Mouse (Mus musculus) kidney, adult 2 months (tissue): Measurements from ENCODE around the gene Abcc12. TPM values are rescaled to one million over a fixed set of nuclear protein-coding genes. Genes with fewer than 3 reads are reported as not detected.

Experiments used
- DNase-seq: peaks from one replicate; pipeline ENCODE4 v3.0.0; 2021
- H3K27ac ChIP-seq: fragments of 200-500 bp; 2 replicates; pipeline ENCODE4 v1.5.1; 2012; ENCODE audit warnings: low read depth, low read length, control low read depth, inconsistent platforms; ENCODE audit not compliant: insufficient read depth
- H3K27me3 ChIP-seq: fragments of 200-500 bp; replicated peaks from 2 replicates; pipeline ENCODE4 v1.6.1; 2012; ENCODE audit warnings: mild to moderate bottlenecking, moderate library complexity, low read length, inconsistent platforms; ENCODE audit not compliant: control insufficient read depth, insufficient read depth
- H3K36me3 ChIP-seq: fragments of 200-500 bp; 2 replicates; pipeline ENCODE4 v1.6.1; 2012; ENCODE audit warnings: mild to moderate bottlenecking, moderate library complexity, low read length, inconsistent platforms; ENCODE audit not compliant: control insufficient read depth, insufficient read depth
- H3K4me1 ChIP-seq: fragments of 200-500 bp; 2 replicates; pipeline ENCODE4 v1.6.1; 2011; ENCODE audit warnings: low read length; ENCODE audit not compliant: control insufficient read depth, insufficient read depth
- H3K4me3 ChIP-seq: fragments of 200-500 bp; 2 replicates; pipeline ENCODE4 v1.5.1; 2011; ENCODE audit warnings: mild to moderate bottlenecking, low read depth, low read length, control low read depth; ENCODE audit not compliant: insufficient read depth
- CTCF ChIP-seq: fragments of 200-500 bp; conservative IDR thresholded peaks from 2 replicates; pipeline ENCODE4 v1.5.1; 2011; ENCODE audit warnings: low read depth, mild to moderate bottlenecking, control low read depth, low read length, moderate library complexity, mixed read lengths; ENCODE audit not compliant: insufficient read depth, insufficient read length
- POLR2A ChIP-seq: fragments of 200-500 bp; IDR thresholded peaks from one replicate; pipeline ENCODE4 v1.6.1; 2011; ENCODE audit warnings: low read depth, low read length, control low read depth
- WGBS: fragments of 180-500 bp; shearing (Covaris S2); methylation state at CpG from one replicate; pipeline ENCODE4 v1.1.7; 2018; 5-methylcytosine and 5-hydroxymethylcytosine counted together
- polyA plus RNA-seq: library from polyadenylated mRNA; depleted of rRNA; stranded (reverse); fragments of >200 nt; gene quantifications from 2 replicates; pipeline ENCODE4 v1.2.3, GENCODE M21; 2012

Gene Abcc12
- polyA plus RNA-seq, 1 experiment = 0.03 TPM

DNA sequence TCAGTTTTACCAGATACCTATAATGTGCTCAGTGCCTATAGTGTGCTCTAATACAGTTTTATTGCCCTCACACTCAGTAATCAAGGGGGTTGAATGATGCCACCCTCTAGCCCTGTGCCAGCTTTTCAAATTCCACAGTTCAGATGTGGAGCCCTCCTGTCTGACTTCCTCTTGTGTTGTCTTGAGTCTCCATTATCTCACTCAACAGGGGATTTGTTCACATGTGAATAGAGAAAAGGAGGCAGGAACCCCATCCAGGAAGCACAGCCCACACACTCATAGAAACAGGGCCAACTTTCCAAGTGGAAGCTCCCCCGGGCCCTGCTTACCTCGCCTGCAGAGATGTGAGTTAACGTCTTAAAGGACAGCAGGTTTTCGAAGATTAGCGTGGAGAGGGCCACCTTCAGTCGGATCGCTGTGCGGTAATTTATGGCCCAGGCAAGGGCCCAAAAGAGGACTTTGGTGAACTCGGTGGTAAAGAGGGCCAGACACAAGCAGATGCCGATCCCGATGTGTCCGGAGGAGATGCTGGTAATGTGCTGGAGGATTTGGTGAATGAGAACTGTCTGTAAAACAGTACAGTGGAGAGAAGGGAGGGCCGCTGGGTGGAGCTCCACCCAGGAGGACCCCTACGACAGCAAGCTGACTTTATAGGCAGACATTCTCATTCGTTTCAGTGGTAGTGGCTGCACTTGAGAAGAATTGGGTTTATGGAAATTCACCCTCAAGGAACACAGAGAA lies 20.4 kb downstream of the Abcc12 start:
- WGBS = 75% methylated on average over 15 of the region's 15 CpGs

DNA sequence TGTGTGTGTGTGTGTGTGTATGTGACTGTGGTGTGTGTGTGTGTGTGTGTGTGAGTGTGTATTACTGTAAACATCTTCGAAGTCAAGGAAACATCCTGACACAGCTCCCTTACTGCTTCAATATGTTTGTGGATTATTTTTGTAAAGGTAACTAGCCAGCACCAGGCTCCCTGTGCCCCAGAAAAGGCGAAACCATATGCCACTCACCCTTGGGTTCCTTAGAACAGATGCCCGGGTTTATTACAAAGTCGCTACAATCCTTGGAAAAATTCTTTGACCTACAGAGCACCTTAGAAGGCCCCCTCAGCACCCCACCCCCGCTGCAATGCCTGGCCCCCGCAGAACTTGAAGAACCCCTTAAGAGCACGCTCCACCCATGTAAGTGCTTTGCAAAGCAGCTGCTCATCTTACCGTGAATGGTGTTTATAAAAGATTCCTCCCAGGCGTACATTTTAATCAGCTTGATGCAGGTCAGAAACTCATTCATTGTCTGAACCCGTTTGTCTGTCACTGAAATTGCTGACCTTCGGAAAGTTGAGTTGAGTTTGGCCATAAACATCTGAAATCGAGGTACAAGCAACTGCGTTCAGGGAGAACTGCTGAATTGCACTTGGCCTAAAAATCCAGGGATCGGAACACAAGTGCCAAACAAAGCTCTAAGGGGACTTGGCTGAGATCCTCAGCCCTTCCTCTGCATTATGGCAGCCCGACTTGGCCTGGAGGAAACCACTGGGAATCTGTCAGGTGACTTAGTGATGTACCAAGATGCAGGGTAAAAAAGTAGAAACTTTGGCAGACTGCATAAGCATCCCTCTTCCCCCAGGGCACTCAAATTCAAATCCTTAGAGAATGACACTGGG lies 23.1 kb downstream of the Abcc12 start:
- TF ChIP-seq POLR2A = no peak
- no peak for TF ChIP-seq CTCF
- DNase-seq = no peak
- WGBS = 63% methylated on average over 15 of the region's 15 CpGs
- no peaks in the 10 kb centered on the region for H3K27me3 ChIP-seq
- H3K4me1 ChIP-seq = no peaks in the 10 kb centered on the region
- no peaks in the 10 kb centered on the region for H3K36me3 ChIP-seq
- H3K27ac ChIP-seq = no peak overlapping the region
- no peak overlapping the region for H3K4me3 ChIP-seq

More for the DNA sequence above, 20.4 kb downstream of the Abcc12 start:
- Histone ChIP-seq H3K4me1 (no peaks in the 10 kb centered on the region), H3K27me3 (no peaks in the 10 kb centered on the region), H3K36me3 (no peaks in the 10 kb centered on the region), H3K27ac (no peak overlapping the region), H3K4me3 (no peak overlapping the region)
- no peak for DNase-seq
- no peak for TF ChIP-seq POLR2A

DNA sequence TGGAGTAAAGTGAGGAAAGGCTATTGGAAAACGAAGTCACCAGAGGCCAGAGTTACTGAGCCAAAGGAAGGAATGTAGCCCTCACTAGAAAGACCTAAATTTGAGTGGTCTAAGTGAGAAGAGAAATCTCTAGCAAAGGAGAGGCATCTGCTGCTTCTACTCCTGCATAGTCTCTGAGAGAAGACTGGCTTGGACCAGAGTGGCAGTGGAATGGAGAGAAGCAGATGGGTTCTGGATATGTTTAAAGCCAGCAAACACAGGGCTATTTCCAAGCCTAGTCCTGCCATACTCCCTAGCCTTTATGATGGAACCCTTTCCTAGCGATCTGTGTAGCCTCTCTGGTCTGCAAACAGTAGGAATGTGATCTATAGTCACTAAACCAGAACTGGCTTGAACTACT lies 24.9 kb downstream of the Abcc12 start:
- TF ChIP-seq CTCF (no peak), POLR2A (no peak)
- no peak overlapping the region for H3K4me3 ChIP-seq
- H3K27ac ChIP-seq = no peak overlapping the region
- H3K36me3 ChIP-seq = no peaks in the 10 kb centered on the region
- H3K4me1 ChIP-seq = no peaks in the 10 kb centered on the region
- WGBS = 60% methylated on average over 2 of the region's 2 CpGs
- DNase-seq = no peak
- H3K27me3 ChIP-seq = no peaks in the 10 kb centered on the region

GRCm38 (mm10) chr8:86554220-86554891 lies 26.1 kb downstream of the Abcc12 start:
- Histone ChIP-seq H3K27me3 (no peaks in the 10 kb centered on the region), H3K27ac (no peak overlapping the region), H3K4me3 (no peak overlapping the region), H3K4me1 (no peaks in the 10 kb centered on the region), H3K36me3 (no peaks in the 10 kb centered on the region)
- TF ChIP-seq CTCF = no peak
- no peak for DNase-seq
- WGBS = 71% methylated on average over 12 of the region's 12 CpGs

DNA sequence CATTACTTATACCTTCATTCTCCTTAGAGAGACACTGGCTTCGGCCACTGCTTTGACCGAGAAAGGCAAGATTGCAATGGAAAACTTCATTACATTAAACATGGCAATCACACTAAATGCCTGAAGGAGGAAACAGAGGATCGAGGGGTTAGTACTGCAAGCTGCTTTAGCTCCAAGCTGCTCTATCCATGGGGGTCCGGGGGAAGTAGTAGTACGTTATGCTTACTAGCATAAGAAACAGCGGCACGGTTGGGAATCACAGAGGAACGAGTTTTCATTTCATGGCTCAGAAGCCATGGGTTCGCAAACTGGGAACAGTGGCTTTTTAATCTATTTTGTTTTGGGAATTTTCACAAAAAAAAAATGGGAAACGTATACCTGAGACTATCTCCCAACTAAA lies 30.0 kb downstream of the Abcc12 start:
- Histone ChIP-seq H3K4me3 (no peak overlapping the region), H3K4me1 (no peaks in the 10 kb centered on the region), H3K27ac (no peak overlapping the region), H3K27me3 (no peaks in the 10 kb centered on the region), H3K36me3 (no peaks in the 10 kb centered on the region)
- 87% methylated on average over 10 of the region's 10 CpGs for WGBS
- no peak for TF ChIP-seq CTCF
- no peak for TF ChIP-seq POLR2A
- no peak for DNase-seq

DNA sequence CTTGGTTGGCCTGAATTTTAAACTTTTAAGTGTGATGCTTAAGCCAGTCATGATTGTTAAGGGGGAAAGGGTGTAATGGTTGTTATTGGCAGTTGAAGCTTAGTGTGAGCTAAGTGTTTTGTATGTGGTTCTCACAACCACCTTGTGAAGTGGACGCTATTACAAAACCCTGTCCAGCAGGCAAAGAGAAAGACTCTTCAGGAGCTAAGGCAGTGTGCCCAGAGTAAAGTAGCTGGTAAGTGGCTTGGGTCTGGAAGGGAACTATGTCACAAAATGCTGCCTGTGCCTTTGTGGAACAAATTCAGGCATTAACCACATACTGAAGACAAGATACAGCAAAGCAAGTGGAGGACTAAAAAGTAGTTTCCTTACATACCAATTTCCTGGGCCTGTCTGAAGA lies 34.5 kb downstream of the Abcc12 start:
- 96% methylated on average over 1 of the region's 1 CpGs for WGBS
- H3K4me1 ChIP-seq = no peaks in the 10 kb centered on the region
- TF ChIP-seq POLR2A = no peak
- TF ChIP-seq CTCF = no peak

DNA sequence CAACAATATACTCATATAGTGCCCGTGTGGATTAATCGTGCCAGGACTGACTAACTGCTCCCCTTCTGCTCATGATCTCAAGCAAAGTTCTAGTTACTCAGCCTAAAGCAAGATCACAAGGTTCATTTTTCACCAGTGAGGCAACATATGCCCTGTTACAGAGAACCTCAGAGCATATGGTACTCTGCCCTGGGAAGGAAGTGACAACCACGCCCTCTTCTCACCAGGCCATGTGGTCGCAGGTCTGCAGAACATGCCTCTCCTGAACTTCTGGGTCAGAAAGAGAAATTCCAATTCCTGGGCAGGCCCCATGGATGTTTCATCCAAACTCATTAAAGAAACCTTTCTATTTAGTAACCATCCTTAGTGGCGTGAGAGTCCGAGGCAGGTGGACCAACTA lies 39.6 kb downstream of the Abcc12 start:
- no peak overlapping the region for H3K27ac ChIP-seq
- H3K4me1 ChIP-seq = no peaks in the 10 kb centered on the region; the same call in 1 of the 2 replicates
- H3K27me3 ChIP-seq = no peaks in the 10 kb centered on the region
- 82% methylated on average over 6 of the region's 6 CpGs for WGBS
- H3K4me3 ChIP-seq = no peak overlapping the region
- no peaks in the 10 kb centered on the region for H3K36me3 ChIP-seq
- no peak for DNase-seq
- TF ChIP-seq POLR2A (no peak), CTCF (no peak)

More for the DNA sequence above, 34.5 kb downstream of the Abcc12 start:
- no peak for DNase-seq
- Histone ChIP-seq H3K27me3 (no peaks in the 10 kb centered on the region), H3K4me3 (no peak overlapping the region), H3K36me3 (no peaks in the 10 kb centered on the region), H3K27ac (no peak overlapping the region)
